Comparison of ENCODE assay signal across 8 mouse cellular contexts in genomic region chr2:76128105-76129057, GRCm38 (mm10).
DNase-seq lines count a peak whose midpoint lies in the region; ATAC-seq lines count a peak whose summit lies in the region.

No protein-coding gene starts in this region.

- intact Hi-C loops in gastrocnemius, postnatal 14 days (cut with DNase I; ENCODE audit: low total_unique reads): no loop called here

- WGBS in neural tube, embryonic 11.5 days: 69% methylated on average over 9 of the region's 9 CpGs
- 19% methylated on average over 9 of the region's 9 CpGs for WGBS in lung, embryonic 15.5 days

- no peaks in the 10 kb centered on the region for H3K9me3 ChIP-seq in neural tube, embryonic 11.5 days (ENCODE audit: control insufficient read depth, low read length)
- no peaks in the 10 kb centered on the region for H3K9me3 ChIP-seq in lung, embryonic 15.5 days

- H3K9ac ChIP-seq in neural tube, embryonic 11.5 days (ENCODE audit: low read length): no peak overlapping the region
- H3K9ac ChIP-seq in lung, embryonic 15.5 days: no peak overlapping the region

- H3K4me2 ChIP-seq in neural tube, embryonic 11.5 days (ENCODE audit: low read depth): no peak overlapping the region
- peak overlapping the region; percentile 50 for H3K4me2 ChIP-seq in lung, embryonic 15.5 days

- no peaks in the 10 kb centered on the region for H3K4me1 ChIP-seq in neural tube, embryonic 11.5 days (ENCODE audit: control insufficient read depth, insufficient read depth, low read length)
- H3K4me1 ChIP-seq in lung, embryonic 15.5 days: peaks cover 15% of the 10 kb centered on the region

- DNase-seq in gastrocnemius, postnatal 14 days: peak; percentile 25
- DNase-seq in gastrocnemius, adult 8-10 months (ENCODE audit: low spot score in 2 of 2): no peak
- DNase-seq in neural tube, embryonic 11.5 days (ENCODE audit: low spot score): peak; percentile 44
- no peak for DNase-seq in neural tube, embryonic 10.5 days (ENCODE audit: extremely low spot score, low spot score)
- peak; percentile 58 for DNase-seq in embryo, embryonic 11 days
- DNase-seq in spleen, postnatal 14 days (ENCODE audit: low spot score in 2 of 2): no peak
- no peak for DNase-seq in cerebellum, postnatal 36 days

- H3K36me3 ChIP-seq in neural tube, embryonic 11.5 days (ENCODE audit: control insufficient read depth, insufficient read depth, low read length): no peaks in the 10 kb centered on the region
- no peaks in the 10 kb centered on the region for H3K36me3 ChIP-seq in lung, embryonic 15.5 days

- no peak overlapping the region for H3K4me3 ChIP-seq in neural tube, embryonic 11.5 days (ENCODE audit: low read depth, low read length)
- H3K4me3 ChIP-seq in lung, embryonic 15.5 days: 0 out of 2 replicates have a peak overlapping the region, but pooled peaks have one; percentile 9

- no peak overlapping the region for H3K27ac ChIP-seq in neural tube, embryonic 11.5 days (ENCODE audit: low read depth, low read length)
- no peak overlapping the region for H3K27ac ChIP-seq in lung, embryonic 15.5 days

- ATAC-seq in neural tube, embryonic 11.5 days (ENCODE audit: insufficient read depth, low FRiP score, low TSS enrichment): no peak
- no peak for ATAC-seq in lung, embryonic 15.5 days (ENCODE audit: borderline replicate concordance, extremely low read depth, low FRiP score, low TSS enrichment)

- H3K27me3 ChIP-seq in neural tube, embryonic 11.5 days (ENCODE audit: control insufficient read depth, insufficient read depth, low read length): no peaks in the 10 kb centered on the region
- no peaks in the 10 kb centered on the region for H3K27me3 ChIP-seq in lung, embryonic 15.5 days

Comparison
In these comparisons a context has a peak if more than half of its experiments do, and no peak if none do; other contexts are left out.
1. DNase-seq: peak in gastrocnemius, postnatal 14 days (single experiment), neural tube, embryonic 11.5 days (single experiment) and embryo, embryonic 11 days (single experiment); none in gastrocnemius, adult 8-10 months (0 of 2), neural tube, embryonic 10.5 days (single experiment), spleen, postnatal 14 days (0 of 2) and cerebellum, postnatal 36 days (0 of 2).